Mouse (Mus musculus): Measurements from ENCODE around the gene Fst.

Fst gene

DNA sequence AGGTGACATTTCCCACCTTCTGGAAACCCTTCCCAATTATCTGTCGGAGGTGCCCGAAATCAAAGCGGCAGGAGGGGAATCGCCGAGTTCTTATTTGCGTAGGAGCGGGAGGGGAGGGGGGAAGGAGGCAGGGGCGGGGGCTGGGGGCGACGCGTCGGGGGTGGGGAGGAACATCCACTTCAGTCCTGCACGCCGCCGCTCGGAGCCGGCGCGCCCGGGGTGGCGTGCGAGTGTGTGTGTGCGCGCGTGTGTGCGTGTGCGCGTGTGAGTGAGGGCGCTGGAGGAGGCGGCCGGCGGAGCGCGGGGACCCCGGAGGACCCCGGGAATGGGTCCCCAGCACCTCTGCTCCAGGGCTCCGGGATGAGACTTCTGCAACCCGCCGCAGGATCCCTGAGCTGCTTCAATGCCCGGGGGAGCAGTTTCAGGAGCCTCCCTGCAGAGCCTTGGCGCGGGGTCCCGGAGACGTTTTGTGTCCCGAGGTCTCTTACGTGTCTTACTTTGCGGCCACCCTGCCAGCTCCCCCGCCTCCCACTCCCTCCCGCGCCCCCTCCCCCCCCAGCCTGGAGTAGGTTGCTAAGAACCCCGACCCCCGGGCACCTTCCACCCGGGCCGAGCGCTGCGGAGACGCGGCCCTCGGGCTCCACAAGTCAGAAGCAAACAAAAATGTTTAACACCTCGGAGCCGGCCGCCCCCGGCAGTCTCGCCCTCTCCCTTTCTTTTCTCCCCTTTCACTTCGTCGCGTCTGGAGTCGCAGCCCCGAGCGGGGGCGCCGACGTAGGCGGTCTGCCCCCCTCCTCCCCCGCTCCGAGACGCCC lies at the start of gene Fst:
Gene Fst (minus strand): TSS at position 66 of the 815 bp plus-strand sequence.
- in situ Hi-C loops (cut with MboI, MseI), result loop anchor here (10.0 kb wide), 1 partner anchor 694 kb away; no protein-coding TSS in a partner anchor

DNA sequence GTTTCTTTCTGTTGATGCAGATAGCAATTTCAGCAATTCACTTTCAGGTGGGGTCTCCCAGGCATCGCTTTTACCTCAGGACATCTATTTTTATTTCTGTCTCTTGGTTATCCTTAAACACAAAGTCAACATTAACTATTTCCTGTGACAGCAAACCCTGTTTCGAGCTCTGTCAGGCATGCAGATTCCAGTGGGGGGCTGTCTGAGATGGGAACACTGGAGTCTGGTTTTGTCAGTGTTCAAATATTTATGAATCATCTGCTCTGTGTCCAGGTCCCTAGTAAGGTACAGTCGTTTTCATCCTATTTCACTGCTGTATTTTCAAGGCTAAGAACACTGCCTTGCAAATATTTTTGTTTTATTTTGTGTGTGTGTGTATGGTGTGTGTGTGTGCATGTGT lies 35.1 kb upstream of the Fst start:
- in situ Hi-C loops (cut with MboI, MseI), result no loop called here

DNA sequence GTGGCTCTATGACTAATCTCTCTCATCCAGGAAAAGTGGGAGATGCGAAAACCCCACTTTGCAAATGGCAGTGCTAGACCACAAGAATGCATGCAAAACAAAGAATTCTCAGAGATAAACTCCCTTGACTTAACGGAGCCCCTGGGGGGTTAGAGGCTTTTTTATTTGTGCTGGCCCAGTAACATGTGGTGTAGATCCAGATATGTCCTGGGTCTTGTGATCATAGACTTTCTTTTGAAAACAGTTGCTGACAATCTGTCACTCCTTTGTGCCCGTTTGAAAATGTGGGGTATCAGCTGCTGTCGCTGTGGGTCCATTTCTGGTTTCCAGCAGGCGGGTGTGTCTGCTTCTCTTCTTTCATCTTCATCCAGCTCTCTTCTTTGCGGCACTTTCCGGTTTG lies 29.4 kb upstream of the Fst start:
- in situ Hi-C loops (cut with MboI, MseI), result no loop called here

DNA sequence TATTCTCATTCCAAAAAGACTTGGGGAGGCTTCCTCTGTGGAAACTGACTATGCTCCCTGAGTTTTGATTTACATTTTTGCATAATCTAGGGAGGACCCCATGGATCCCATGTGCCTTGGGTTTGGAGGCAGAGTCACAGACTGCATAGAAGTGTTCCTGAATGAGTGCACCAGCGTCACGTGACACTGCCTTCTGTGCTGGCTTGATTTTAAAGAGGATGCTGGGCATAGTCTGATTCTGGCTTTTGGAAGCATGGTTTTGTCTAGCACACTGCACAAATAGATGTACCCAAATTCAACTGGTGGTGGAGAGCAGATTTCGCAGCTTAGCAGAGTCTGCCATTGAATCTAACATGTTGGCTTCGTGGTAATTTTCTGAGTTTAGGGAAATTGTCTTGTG lies 19.6 kb upstream of the Fst start:
- in situ Hi-C loops (cut with MboI, MseI), result no loop called here

DNA sequence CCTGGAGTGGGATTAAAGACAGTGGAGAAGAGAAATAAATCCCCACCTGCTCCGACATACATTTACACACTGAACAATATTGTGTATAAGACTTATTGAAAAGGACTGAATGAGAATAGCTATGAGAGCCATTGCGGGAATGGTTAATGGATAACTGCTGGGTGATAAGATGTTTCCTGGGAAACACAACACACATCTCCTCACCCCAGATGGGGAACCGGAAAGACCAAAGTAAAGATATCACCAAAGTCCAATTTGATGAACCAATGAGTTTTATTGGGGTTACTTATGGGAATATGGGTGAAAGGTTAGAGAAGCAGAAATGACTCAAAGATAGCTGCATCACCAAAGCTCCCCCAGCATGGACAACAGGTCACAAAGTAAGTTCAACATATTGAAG lies 11.2 kb upstream of the Fst start:
- in situ Hi-C loops (cut with MboI, MseI), result no loop called here

DNA sequence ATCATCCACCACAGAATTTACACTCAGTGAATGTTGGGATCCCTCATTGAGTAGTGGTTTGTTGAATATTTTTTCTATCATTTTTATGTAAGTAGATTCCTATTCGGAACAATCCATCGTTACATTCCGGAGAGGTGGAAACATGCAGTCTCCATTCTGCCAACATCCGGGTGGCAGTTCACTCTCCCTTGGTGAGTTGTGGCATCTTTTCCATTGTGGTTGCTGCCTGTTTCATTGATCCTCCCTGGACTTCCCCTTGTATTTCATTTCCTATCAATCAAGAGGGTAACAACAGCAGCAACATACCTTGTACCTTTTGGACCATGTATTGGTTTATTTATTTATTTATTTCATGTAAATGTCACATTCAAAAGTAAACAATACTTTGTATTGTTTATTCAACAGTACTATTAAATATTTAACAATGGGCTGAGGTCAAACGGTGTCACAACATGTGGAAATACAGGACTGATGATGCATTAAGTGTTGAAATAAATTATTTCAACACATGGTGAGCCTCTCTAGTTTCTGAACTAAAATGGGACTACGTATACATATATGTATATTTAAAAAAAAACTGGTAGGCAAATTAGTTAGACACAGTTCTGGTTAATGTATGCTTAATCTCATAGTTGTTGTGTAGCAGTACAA lies 7.6 kb upstream of the Fst start:
- in situ Hi-C loops (cut with MboI, MseI), result no loop called here

DNA sequence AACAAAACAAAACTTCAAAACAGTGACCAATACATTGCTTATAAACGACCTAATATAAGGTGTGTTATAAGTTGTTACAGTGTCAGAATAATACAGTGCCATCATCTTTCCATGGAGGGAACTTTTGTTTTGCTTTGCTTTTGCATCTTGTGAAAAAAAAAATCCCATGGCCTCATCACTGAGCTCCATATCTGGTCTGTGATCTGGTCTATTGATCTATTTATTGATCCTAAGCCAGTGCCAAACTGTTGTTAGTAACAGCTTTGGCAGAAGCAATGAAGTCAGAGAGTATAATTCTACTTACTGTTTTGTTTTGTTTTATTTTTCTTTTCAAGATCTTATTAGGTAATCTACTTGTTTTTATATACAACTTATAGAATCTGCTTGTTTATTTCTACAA lies 6.6 kb upstream of the Fst start:
- in situ Hi-C loops (cut with MboI, MseI), result no loop called here

DNA sequence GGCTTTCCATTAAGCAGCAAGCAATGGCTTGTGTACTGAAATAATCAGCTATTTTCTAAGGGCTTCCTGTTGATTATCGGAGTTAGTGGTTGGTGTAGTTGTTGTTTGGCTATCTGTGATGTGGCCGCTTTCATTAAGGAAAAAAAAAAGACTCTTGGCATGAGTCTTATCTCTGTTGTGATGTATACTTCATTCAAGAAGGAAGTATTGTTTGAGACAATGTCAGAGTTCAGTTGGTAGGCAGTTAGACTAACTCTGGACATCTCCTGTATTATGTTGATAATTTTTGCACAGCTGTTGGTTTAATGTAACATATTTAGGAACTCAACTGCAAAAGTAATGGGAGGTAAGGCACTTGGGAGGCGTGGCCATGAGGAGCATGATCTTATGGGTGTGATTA lies 6.1 kb upstream of the Fst start:
- in situ Hi-C loops (cut with MboI, MseI), result no loop called here

DNA sequence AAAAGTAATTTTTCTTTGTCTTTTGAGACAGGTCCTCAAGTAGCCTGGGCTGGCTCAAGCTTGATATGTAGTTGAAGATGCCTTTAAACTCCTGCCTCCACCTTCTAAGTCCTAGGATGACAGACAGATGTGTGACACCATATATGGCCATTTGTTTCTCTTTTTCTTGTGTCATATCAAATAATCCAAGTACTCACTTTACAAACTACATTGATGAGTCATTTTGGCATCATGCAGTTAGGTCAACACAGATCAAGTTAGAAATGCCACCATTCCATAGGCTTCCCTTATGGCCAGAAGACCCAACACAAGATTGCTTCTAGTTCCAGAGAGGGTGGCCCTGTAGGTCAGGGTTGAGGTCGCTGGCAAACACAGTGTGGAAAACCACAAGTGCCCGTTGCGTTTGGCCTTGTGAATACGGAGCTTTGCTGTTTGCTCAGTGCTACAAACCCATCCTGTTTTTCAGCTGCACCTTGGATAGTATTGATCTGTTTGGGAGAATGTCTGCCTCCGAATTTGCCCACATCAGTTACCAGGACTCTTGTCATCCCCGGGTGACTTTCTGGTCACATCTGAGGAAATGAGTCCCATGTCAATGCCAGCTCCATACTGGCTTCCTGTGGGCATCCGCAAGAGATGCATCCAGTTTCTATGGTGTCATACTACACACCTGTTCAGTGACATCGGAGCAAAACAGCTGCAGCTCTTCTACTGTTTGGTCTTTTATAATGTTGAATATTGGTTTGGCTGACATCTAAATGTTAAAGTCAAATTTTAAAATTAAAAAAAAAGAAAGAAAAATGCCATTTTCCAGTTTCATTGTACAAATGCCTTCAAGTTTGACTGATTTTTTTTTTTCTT lies 4.0 kb upstream of the Fst start:
- in situ Hi-C loops (cut with MboI, MseI), result no loop called here

DNA sequence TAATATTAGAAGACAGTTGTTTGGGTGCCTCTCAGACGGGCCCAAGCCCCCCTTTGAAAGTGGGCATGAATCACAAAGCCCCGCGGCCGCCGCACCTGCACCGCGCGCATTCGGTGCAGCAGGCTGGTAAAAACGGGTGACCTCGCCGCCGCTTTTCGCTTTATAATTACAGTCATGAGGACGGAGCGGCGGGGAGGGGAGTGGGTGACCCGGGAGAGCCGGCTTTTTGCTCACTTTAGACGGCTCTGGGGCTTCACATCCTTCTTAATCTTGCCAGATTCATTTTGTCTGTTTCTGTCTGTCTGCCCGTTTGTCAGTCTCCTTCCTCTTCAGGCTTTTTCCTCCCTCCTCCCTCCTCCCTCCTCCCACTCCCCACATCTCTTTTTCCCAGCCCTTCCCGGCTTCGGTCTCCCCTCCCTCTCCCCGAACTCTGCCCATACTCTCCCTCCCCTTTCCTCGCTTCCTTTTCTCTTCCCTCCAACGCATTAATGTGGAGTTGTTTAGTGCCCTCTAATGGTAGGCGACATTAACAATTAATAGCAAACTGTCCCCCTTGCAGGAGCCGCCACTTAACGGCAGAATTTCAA lies 1.6 kb upstream of the Fst start:
- in situ Hi-C loops (cut with MboI, MseI), result no loop called here

DNA sequence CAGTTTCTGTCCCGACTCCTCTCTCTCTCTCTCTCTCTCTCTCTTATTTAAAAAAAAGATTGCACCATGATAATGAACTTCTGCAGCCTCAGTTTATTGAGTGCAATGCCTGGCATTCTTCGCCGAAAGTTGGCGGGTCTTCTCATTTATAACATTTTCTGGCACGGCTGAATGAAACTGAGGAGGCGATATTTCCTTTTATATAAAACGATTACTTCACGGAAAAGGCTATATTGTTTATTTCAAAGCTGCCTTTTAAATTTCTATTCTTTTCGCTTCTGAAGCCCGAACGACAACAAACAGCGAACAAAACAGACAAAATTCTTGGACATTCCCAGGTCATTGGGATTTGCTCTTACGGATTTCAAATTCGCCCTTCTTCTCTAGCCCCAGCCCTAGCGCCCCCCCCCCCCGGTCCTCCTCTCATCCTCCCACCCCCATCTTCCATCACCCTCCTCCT lies 980 bp upstream of the Fst start:
- in situ Hi-C loops (cut with MboI, MseI), result loop anchor here (10.0 kb wide), 1 partner anchor 695 kb away; no protein-coding TSS in a partner anchor

DNA sequence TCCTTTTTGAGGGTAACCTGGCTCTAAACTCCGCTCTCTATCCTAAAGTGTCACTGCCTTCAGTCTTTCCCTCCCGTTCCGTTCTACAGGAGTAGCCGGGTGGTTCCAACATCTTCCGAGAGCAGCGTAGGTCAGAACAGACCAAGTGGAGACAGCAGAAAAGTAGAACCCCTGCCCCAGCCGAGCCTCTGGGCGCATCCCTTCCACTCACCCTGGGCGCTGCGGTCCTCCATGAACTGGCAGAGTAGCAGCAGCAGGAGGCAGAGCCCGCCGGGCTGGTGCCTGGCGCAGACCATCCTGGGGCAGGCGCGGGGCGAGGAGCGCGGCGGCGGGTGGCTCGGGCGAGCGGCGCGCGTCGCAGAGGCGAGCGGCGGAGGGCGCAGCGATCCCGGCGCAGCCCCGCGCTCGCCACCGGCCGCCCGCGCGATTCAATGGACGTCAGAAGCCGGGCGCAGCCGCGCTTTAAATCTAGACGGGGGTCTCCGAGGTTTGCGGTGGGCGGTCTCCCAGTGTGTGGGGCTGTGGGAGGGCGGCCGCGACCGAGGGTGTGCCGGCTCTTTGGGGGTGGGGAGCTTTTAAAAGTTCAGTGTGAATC lies 363 bp downstream of the Fst start:
- in situ Hi-C loops (cut with MboI, MseI), result loop anchor here (10.0 kb wide), 1 partner anchor 694 kb away; no protein-coding TSS in a partner anchor

DNA sequence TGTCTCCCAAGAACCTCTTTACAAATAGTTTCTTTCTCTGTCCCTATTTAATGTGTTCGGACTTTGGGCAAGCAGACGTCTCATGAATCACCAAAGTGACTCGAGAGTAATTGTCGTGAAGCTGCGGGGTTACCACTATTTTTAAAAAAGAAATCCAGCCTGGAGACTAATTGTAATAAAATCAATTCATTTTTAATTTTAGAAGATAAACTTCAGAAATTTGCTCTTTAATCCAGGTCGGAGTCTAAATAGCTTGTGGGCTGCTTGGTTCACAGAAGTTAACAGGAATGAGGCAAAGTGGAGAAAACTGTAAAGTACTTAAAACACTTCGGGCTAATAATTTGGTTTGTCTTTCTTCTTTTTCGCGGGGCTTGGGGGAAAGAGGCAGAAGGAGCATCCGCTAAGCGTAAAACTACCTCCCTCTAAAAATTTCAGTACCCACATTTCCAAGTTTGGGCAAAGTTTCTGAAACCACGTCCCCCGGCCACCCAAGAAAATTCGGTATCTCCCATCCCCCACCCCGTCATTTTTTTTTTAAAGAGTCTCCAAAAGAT lies 1.1 kb downstream of the Fst start:
- in situ Hi-C loops (cut with MboI, MseI), result loop anchor here (10.0 kb wide), 1 partner anchor 693 kb away; no protein-coding TSS in a partner anchor

DNA sequence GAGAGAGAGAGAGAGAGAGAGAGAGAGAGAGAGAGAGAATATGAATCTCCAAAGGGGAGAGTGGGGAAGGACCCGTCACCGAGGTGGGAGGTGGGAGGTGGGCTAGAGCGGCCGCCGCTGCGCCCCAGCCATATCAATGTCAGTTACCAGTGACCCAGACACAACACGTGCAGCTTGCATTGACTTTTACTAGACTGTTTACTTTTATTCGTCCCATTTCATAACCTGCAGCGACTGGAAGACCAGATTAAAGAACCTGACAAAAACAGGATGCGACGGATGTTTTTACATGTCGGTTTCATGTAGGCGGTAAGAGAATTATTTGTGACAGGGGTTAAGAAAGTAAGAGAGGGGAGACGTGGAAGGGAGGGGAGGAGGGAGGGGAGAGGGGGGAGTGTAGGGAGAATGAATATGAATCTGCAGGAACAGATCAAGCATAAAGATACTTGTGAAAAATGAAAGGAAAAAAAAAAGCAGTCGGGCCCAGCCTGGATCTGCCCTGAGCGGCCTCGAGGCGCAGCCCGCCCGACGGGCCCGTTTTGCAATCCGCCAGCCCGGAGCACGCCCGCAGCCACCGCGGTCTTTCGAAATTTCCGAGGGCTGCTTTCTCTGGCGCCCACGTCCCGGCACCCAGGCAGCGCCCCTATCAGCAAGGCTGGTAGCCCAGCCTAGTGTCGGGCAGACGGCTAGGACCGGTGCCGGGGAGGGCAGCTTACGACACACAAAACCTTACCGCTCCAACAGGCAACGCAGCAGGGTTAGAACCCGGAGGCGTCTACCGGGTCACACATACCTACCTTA lies 1.8 kb downstream of the Fst start:
- in situ Hi-C loops (cut with MboI, MseI), result loop anchor here (10.0 kb wide), 1 partner anchor 692 kb away; no protein-coding TSS in a partner anchor

DNA sequence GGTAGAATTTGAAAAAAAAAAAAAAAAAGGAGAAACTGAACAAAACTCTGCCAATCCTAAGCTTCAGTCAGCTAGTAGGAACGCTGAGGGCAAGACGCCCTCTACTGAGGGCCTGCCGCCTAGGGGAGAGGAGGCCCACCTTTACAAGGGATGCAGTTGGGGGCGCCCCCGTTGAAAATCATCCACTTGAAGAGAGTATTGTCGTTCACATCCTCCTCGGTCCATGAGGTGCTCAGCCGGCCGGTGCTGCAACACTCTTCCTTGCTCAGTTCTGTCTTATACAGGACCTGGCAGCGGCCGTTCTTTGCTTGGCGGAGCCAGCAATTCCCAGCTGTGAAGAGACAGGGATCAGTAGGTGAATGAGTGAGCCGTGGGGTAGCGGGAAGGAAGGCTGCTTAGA lies 2.5 kb downstream of the Fst start:
- in situ Hi-C loops (cut with MboI, MseI), result loop anchor here (10.0 kb wide), 1 partner anchor 691 kb away; no protein-coding TSS in a partner anchor

DNA sequence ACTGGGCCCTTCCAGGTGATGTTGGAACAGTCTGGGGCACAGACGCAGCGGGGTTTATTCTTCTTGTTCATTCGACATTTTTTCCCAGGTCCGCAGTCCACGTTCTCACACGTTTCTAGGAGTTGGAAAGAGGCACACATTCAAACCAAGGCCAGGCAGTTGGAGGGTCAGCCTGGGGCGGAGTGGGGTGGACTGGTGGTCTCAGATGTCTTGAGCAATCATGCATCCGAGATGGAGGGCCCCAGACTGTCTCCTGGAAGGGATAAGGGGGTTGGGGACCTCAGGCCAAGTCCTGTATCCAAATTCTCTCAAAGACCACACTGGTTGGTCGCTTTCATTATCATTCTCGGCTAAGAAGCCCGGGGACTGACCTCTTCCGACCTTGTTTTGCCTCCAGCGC lies 3.0 kb downstream of the Fst start:
- in situ Hi-C loops (cut with MboI, MseI), result loop anchor here (10.0 kb wide), 1 partner anchor 691 kb away; no protein-coding TSS in a partner anchor

DNA sequence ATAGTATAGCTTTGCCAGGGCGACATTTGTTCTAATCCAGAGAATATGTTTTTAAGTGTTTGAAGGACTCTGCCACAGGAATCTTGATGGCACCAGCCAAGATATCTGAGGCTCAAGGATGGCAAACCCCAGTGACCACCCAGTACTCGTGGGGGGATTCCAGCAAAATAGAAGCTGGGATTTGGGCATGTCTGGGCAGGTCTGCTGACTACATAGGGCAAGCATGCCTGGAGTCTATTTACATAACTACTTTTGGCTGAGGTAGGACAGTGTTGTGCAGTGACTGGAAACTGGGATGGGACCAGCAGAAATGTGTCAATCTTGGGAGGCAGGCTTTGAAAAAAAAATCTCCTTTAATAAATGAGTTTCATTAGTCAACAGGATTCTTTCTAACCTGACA lies 11.5 kb downstream of the Fst start:
- in situ Hi-C loops (cut with MboI, MseI), result no loop called here

DNA sequence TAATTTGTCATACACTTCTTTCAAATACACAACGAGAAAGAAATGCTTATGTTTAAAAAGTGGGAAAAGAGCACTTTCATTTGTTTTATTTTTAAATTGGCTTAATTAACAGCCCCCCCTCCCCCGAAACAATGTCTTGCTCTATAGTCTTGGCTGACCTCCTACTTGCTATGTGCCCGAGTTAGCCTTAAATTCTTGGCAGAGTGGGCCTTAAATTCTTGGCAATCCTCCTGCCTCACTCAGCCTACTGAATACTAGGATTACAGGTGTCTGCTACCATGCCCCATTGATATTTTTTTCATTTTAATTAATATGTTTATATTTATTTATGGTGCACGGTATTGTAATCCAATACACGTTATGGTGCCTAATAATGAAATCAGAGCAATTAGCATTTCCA lies 26.3 kb downstream of the Fst start:
- in situ Hi-C loops (cut with MboI, MseI), result no loop called here

DNA sequence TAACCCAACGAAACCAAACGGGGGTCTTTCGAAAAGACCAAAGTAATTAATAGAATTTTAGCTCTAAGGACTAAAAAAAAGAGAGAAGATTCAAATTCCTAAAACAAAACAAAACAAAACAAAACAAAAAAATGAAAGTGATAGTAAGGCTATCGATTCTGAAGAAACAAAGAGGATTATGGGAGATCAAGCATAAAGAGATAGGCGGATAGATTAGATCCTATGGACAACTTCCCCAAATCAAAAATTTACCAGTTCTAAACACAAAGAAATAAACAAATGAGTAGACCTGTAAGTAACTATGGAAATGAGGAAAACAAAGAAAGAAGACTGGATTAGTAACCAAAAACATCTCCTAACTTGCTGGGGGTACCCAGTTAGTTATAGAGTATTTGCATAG lies 33.5 kb downstream of the Fst start:
- in situ Hi-C loops (cut with MboI, MseI), result no loop called here

DNA sequence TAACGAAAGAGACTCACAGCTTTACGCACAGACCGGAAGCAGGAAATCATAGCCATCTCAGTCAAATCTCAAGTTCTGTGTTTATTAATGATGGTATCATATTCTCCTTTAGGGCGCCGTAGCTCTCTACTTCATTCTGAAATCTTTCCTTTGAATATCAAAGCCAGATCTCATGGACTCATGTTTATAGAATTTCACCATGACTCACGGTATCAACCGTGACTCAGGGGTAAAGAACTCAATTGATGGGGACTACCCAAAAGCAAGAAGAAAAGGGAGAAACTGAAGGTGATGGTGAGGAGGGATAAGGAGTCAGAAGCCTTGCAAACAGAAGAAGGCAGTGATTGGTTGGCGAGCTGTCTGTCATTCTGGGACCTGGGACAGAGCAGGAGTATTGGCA lies 38.5 kb downstream of the Fst start:
- in situ Hi-C loops (cut with MboI, MseI), result no loop called here

All from T-helper 2 cell (primary cell).